Mouse (Mus musculus): ENCODE measurements around the gene Crybg3. TPM values are rescaled to one million over a fixed set of nuclear protein-coding genes. Genes with fewer than 3 reads are reported as not detected.
"Not testable (repeated sequence)": the region's sequence is repeated elsewhere in the genome, so short reads cannot be mapped to it uniquely, and the experiment has no call there.

Gene Crybg3
- polyA plus RNA-seq, 1 experiment, result 5.7 TPM

DNA sequence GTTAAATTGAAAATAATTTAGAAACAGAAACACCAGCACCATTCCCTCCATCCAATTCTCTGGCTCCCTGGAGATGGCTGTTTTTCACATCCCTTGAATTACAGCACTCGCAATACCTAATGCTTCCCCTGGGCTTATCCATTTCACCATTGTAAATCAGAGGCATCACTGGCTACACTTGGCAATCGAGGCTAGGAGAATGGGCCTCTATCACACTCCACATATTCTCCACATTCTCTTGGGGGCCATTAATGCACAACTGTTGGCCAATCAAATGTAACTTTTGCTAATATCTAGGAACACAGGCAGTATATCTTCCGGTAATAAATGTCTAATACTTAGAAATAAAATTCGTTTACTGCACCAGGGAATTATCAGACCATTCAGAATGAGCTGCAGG, 137.2 kb downstream of the Crybg3 start:
- no peak for TF ChIP-seq CTCF (IDR thresholded peaks at IDR 0.05; ENCODE audit: borderline replicate concordance, insufficient read depth, low read depth, low read length)
- no peak for TF ChIP-seq POLR2A (IDR thresholded peaks at IDR 0.05; ENCODE audit: borderline replicate concordance, insufficient read depth, low read length)
- WGBS, result 75% methylated on average over 4 of the region's 4 CpGs
- Histone ChIP-seq H3K27ac (ENCODE audit: insufficient read depth, low read length) (no peak overlapping the region), H3K4me1 (ENCODE audit: control insufficient read depth, insufficient read depth, low read length) (no peaks in the 10 kb centered on the region), H3K4me3 (replicated peaks; ENCODE audit: insufficient read depth, low read depth, low read length) (no peak overlapping the region), H3K27me3 (ENCODE audit: control insufficient read depth, insufficient read depth, low read length) (no peaks in the 10 kb centered on the region)
- no peak for DNase-seq

DNA sequence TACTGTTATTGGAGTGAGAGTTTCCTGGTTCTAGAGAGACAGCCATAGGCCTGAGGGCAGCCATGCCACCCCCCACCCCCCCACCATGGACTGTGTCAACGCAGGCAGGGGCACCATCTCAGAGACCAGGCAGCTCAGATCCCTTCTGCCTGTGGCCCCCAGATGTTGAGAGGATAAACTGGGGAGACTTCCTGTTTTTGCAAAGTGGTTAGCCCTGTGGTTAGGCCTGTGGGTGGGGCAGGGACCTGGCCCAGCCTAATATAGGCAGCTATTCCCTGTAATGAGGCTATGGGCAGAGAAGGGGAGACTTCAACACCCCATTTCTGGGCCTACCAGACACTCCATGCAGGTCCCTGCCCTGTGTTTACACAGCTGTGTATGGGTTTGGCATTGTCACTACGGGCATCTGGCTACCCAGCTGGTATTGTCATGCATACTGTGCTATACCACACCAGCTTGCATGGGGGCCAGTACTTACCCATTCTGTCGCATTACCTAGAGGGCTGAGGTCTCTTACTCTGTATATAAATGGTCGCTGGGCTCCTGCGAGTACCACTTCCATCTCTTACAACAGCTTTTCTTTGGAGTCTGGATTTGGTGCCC, 141.4 kb downstream of the Crybg3 start:
- WGBS, result 83% methylated on average over 5 of the region's 5 CpGs

DNA sequence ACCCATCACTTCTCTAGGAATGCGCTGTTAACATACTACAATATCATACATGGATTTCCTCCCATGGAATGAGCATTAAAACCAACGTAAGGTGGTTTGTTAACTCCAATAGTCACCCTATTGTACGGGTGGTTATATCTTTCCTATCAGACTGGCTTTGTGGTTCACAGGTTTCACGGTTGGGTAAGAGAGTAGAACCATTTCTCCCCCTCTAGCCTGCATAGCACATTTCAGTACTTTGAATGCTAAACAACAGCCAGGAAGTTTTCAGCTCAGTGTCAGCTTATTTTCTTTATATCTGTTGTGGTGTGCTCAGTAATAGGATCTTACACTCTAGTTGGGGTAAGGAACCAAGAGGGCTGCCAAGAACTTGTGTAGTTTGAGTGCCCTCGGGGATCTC, 149.0 kb downstream of the Crybg3 start:
- Histone ChIP-seq H3K4me3 (replicated peaks; ENCODE audit: insufficient read depth, low read depth, low read length) (no peak overlapping the region), H3K27ac (ENCODE audit: insufficient read depth, low read length) (no peak overlapping the region), H3K4me1 (ENCODE audit: control insufficient read depth, insufficient read depth, low read length) (no peaks in the 10 kb centered on the region), H3K27me3 (ENCODE audit: control insufficient read depth, insufficient read depth, low read length) (no peaks in the 10 kb centered on the region)
- TF ChIP-seq CTCF (IDR thresholded peaks at IDR 0.05; ENCODE audit: borderline replicate concordance, insufficient read depth, low read depth, low read length), result no peak
- no peak for TF ChIP-seq POLR2A (IDR thresholded peaks at IDR 0.05; ENCODE audit: borderline replicate concordance, insufficient read depth, low read length)
- DNase-seq, result no peak
- 86% methylated on average over 5 of the region's 5 CpGs for WGBS

More for the DNA sequence above, 141.4 kb downstream of the Crybg3 start:
- not testable (repeated sequence) for H3K4me3 ChIP-seq (replicated peaks; ENCODE audit: insufficient read depth, low read depth, low read length); H3K4me1 ChIP-seq (ENCODE audit: control insufficient read depth, insufficient read depth, low read length); DNase-seq; H3K27ac ChIP-seq (ENCODE audit: insufficient read depth, low read length); H3K27me3 ChIP-seq (ENCODE audit: control insufficient read depth, insufficient read depth, low read length)

DNA sequence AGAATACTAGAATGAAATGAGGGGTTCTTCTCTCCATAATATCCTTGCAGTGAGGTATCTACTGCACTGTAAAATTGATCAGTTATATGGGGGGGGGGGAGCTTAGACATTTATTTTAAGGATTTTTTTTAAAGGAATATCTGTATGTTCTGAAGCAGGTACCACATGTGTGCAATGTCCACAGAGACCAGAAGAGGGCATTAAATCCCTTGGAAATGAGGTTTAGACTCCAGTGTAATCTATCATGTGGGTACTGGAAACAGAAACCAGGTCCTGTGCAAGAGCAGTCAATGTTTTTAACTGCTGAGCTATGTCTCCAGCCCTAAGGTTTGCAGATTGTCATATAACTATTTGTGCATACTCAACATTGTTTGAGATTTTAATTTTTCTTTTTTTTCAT, 151.7 kb downstream of the Crybg3 start:
- H3K27me3 ChIP-seq (ENCODE audit: control insufficient read depth, insufficient read depth, low read length), result no peaks in the 10 kb centered on the region
- no peaks in the 10 kb centered on the region for H3K4me1 ChIP-seq (ENCODE audit: control insufficient read depth, insufficient read depth, low read length)
- no peak overlapping the region for H3K4me3 ChIP-seq (replicated peaks; ENCODE audit: insufficient read depth, low read depth, low read length)
- TF ChIP-seq CTCF (IDR thresholded peaks at IDR 0.05; ENCODE audit: borderline replicate concordance, insufficient read depth, low read depth, low read length) (no peak), POLR2A (IDR thresholded peaks at IDR 0.05; ENCODE audit: borderline replicate concordance, insufficient read depth, low read length) (no peak)
- no peak overlapping the region for H3K27ac ChIP-seq (ENCODE audit: insufficient read depth, low read length)
- DNase-seq, result no peak

DNA sequence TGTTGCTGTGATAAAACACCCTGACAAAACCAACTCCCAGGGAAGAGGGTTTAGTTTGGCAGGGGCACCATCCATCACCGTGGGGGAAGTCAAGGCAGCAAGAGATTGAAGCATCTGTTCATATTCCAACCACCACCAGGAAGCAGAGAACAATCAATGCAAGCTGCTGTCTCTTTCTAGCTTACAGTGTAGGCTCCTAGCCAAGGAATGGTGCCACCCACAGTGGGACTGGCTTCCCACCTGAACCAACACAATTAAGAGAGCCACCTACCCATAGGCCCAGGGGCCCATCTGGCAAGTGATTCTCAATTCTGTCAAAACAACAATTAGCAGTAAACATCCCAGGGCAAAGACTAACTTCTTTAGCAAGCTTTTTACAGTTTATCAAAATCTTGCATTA, 152.6 kb downstream of the Crybg3 start:
- 3% methylated on average over 1 of the region's 1 CpGs for WGBS
- no peak for DNase-seq
- no peaks in the 10 kb centered on the region for H3K4me1 ChIP-seq (ENCODE audit: control insufficient read depth, insufficient read depth, low read length)
- H3K27me3 ChIP-seq (ENCODE audit: control insufficient read depth, insufficient read depth, low read length), result no peaks in the 10 kb centered on the region
- H3K27ac ChIP-seq (ENCODE audit: insufficient read depth, low read length), result no peak overlapping the region
- H3K4me3 ChIP-seq (replicated peaks; ENCODE audit: insufficient read depth, low read depth, low read length), result no peak overlapping the region
- no peak for TF ChIP-seq POLR2A (IDR thresholded peaks at IDR 0.05; ENCODE audit: borderline replicate concordance, insufficient read depth, low read length)
- no peak for TF ChIP-seq CTCF (IDR thresholded peaks at IDR 0.05; ENCODE audit: borderline replicate concordance, insufficient read depth, low read depth, low read length)

DNA sequence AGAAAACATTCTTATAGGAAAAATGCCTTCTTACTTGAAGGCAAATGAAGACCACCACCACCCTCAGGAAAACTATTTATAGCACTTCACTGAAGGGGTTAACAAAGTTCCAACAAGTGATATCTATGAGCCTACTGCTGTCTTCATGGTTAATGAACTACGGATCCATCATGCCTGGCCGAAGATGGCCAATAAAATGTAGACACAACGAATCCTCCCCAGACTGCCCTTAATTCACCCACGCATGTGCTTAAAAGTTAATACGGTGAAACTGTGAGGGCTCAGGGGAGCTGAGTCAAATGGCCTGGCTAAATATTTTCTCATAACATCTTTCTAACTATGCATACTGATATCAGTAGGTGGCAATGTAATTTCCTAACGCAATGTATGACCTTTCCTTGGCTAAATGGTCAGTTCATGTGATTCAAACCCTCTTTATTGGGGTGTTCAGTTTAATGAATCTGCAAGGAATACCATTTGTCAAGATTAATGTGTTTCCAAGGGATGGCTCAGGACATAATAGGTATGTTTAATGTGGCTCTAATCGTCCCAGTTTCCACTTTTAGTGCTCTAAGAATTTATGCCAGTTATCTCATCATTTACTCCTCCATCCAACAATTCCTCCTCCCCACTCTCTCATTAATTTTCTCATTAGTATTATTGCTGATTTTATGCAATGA, 155.8 kb downstream of the Crybg3 start:
- Histone ChIP-seq H3K27me3 (ENCODE audit: control insufficient read depth, insufficient read depth, low read length) (no peaks in the 10 kb centered on the region), H3K27ac (ENCODE audit: insufficient read depth, low read length) (no peak overlapping the region), H3K4me1 (ENCODE audit: control insufficient read depth, insufficient read depth, low read length) (no peaks in the 10 kb centered on the region), H3K4me3 (replicated peaks; ENCODE audit: insufficient read depth, low read depth, low read length) (no peak overlapping the region)
- TF ChIP-seq POLR2A (IDR thresholded peaks at IDR 0.05; ENCODE audit: borderline replicate concordance, insufficient read depth, low read length) (no peak), CTCF (IDR thresholded peaks at IDR 0.05; ENCODE audit: borderline replicate concordance, insufficient read depth, low read depth, low read length) (no peak)
- DNase-seq, result no peak
- 77% methylated on average over 7 of the region's 7 CpGs for WGBS

Other genes starting within 250 kb of the Crybg3 start
- gene Olfr209, start 237.0 kb downstream of the Crybg3 start, polyA plus RNA-seq (2012; rRNA removed), result not detected in 2 replicates
- gene Gabrr3, start 193.6 kb downstream of the Crybg3 start, polyA plus RNA-seq (2012; rRNA removed), result 0.02 TPM in 1 of 2 replicates, not detected in the other
- gene Riox2, start 129.2 kb downstream of the Crybg3 start, polyA plus RNA-seq (2012; rRNA removed), result 5.2 and 5.5 TPM in 2 replicates
- gene Arl6, start 38.4 kb upstream of the Crybg3 start, polyA plus RNA-seq (2012; rRNA removed), result 25.0 and 27.0 TPM in 2 replicates

Measured in cerebellum, adult 2 months (tissue).